Mouse (Mus musculus) small intestine, adult 2 months (tissue): ENCODE data around the gene Hcn1.

Experiments
- CTCF ChIP-seq: fragments of 200-500 bp; IDR thresholded peaks from 2 replicates; pipeline ENCODE4 v1.5.1; 2012; ENCODE audit warnings: low read depth, mild to moderate bottlenecking, control low read depth, inconsistent platforms, low read length, moderate library complexity, mixed read lengths; ENCODE audit not compliant: insufficient replicate concordance, insufficient read length; ENCODE audit errors: extremely low read depth
- POLR2A ChIP-seq: fragments of 200-500 bp; IDR thresholded peaks from 2 replicates; pipeline ENCODE4 v1.6.1; 2012; ENCODE audit warnings: low read depth, mild to moderate bottlenecking, control low read depth, inconsistent platforms, low read length, moderate library complexity

DNA sequence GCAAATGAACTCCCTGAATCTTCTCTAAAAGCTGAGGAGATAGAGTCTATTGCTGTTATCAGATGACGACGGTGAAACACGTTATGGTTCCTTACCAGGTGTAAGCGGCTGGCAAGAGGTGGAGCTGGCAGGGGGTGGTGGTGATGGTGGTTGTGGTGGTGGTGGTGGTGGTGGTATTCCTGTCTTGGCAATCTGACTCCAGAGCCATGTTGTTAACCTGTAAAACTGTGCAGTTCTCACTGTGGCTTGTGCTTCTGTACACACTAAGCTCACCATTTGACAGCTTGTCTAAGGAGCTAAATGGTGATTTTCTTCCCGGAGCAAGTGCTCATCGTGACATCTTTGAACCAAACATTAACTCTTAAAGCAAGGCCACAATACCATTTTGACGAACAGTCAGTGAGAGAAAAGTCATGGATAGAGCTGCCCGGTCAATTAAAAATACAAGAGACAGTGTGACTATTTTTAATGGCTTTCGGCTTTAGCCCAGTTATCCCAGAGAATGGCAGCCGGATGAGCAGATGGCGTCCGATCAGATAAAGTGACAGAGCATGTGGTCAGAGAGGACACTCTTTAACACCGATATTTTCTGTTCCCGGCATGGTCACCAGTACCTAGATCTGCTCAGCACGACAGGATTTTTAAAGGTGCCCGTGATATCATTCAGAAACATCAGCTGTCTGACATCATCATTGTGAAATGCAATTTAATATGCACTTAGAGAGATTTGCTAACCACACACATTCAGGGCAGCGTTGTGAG, 56.5 kb downstream of the Hcn1 start:
- TF ChIP-seq CTCF (no peak), POLR2A (no peak)
